Mouse (Mus musculus): ENCODE measurements around the gene Cldn9. TPM values are rescaled to one million over a fixed set of nuclear protein-coding genes. Genes with fewer than 3 reads are reported as not detected.

Gene Cldn9
- total RNA-seq (2021) = under 1 TPM; 0.15 to 0.17 TPM
- long read RNA-seq, experiment 1 = 0 reads
- long read RNA-seq, experiment 2 = 0 reads

GRCm38 (mm10) chr17:23683856-23684672, at the start of gene Cldn9:
TSS of gene Cldn9 (minus strand) at chr17:23684026.
- TF ChIP-seq CTCF (IDR thresholded peaks at IDR 0.05) = no peak
- DNase-seq = no peak
- intact Hi-C loops (cut with DNase I) = no loop called here
- Histone ChIP-seq H3K4me3 (no peak within 1 kb of the TSS; the same call in 1 of the 2 replicates), H3K27ac (no peak within 1 kb of the TSS)

GRCm38 (mm10) chr17:23730441-23730840, 46.6 kb upstream of the Cldn9 start:
- TF ChIP-seq CTCF (IDR thresholded peaks at IDR 0.05) = no peak
- no peak for DNase-seq
- H3K27ac ChIP-seq = no peak overlapping the region
- no peak overlapping the region for H3K4me3 ChIP-seq
- intact Hi-C loops (cut with DNase I) = no loop called here

DNA sequence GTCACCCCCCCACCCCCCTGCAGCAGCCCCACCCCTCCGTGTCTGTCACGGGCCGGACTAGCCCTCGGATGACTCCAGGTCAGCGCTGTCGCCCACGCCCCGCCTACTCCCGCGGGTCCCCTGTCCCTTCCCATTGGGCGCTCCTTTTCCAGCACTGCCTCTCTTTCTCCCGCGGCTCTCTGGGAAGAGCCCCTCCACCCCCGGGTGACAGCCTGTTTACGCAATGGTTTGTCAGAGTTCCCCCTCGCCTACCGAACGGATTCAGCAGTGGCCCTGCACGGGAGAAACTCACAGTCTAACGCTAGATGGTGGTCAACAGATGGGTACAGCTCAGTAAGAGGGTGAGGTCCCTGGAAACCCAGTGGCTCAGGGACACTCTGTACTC, 42.9 kb upstream of the Cldn9 start:
- TF ChIP-seq CTCF (IDR thresholded peaks at IDR 0.05) = peak; percentile 4; the same call in 1 of the 2 replicates
- intact Hi-C loops (cut with DNase I) = loop anchor here (10.0 kb wide), 1 partner anchor 532 kb away; the partner anchor contains the start of gene Zfp40
- H3K4me3 ChIP-seq = peak overlapping the region; percentile 93
- peak overlapping the region; percentile 88 for H3K27ac ChIP-seq
- DNase-seq = peak; percentile 88

DNA sequence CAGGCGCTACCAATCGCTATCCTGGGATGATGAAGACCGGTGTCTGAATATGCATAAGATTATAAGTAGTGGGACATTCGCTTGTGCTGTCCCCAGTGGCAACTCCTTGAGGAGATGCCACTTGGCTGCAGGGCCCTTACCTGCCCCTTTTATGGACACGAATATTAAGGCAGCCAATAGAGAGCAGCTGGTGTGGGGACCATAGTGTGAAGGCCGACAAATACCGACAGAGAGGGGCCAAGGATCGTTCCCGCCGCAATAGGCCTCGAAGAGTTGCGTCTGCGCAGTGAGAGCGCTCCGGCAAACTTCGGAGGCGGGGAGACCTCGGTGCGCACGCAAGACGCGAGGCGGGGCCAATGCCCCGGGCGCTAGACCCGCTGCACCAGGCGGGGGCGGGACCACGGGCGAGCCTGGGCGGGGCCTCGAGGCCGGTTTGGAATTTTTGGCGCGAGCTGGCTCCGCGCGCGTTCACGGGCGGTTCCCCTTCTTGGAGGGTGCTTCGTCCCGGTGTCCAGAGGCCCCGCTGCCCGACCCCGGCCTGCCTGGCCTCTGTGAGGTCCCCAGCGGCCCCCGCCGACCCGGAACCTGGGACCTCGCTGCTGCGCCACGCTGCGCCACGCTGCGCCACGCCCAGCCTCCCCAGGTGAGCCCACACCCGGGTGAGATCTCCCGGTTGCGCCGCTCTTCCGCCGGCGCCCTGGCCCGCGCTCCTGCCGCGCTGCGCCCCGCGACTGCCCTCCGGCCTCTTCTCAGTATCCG, 42.4 kb upstream of the Cldn9 start, which contains the start of gene Pkmyt1:
Gene Pkmyt1 (plus strand): TSS at position 338 of the 759 bp plus-strand sequence.
- DNase-seq = peak; percentile 97
- Histone ChIP-seq H3K27ac (peak within 1 kb of the TSS; percentile 88), H3K4me3 (peak within 1 kb of the TSS; percentile 93)
- no peak for TF ChIP-seq CTCF (IDR thresholded peaks at IDR 0.05)
- intact Hi-C loops (cut with DNase I) = loop anchor here (10.0 kb wide), 1 partner anchor 531 kb away; the partner anchor contains the start of gene Zfp40

DNA sequence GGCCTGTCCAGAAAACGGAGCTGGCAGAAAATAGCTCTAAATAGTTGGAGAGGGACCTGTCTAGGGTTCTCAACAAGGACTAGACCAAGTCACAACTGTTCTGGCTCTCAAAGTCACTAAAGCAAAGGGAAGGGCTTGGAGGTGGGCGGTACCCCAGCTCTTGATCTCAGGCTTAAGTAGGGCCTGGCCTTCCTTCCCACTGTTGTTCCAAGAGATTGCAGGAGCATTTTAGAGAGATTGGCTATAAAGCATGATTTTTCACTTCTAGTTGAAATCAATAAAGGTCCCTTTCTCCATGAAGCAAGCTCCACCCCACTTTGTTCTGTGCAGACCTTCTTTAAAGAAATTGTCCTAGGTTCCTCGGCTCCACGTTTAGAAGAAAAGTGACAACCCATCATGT, 41.7 kb upstream of the Cldn9 start:
- peak overlapping the region; percentile 88 for H3K27ac ChIP-seq
- TF ChIP-seq CTCF (IDR thresholded peaks at IDR 0.05) = no peak
- peak overlapping the region; percentile 93 for H3K4me3 ChIP-seq
- no peak for DNase-seq
- intact Hi-C loops (cut with DNase I) = loop anchor here (10.0 kb wide), 1 partner anchor 531 kb away; the partner anchor contains the start of gene Zfp40

DNA sequence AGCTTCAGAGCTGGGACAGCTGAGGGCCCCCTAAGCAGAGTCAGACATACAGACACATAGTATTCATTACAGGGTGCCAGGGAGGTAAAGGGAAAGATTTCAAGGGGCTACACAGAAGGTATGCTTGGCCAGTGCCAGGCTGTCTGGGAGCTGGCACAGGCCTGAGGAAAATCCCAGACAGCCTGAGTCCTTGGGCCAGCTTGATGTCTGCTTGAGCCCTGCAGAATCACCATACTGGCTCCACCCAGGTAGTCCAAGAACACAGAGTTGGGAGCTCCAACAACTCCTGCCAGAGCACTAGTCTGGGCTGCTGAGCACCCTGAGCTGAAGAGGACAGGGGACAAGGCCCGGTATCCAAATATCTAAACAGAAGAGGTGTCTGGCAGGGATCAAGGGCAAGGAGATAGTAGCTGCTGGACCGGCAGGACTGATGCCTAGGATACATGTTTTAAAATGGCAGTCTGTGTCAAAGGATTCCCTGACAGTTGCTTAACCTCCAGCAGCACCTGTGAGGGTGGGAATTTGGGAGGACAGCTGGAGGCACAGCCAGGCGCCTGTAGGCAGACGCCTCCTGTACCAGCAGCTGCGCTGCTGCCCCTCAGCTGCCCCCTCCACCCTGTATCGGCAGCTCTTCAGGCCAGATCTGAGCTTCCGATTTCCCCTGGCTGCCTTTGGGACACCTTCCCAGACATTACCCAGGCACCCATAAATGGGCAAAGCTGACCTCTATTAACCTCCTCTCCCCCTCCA, 38.7 kb upstream of the Cldn9 start, which contains the start of gene 1520401A03Rik:
Gene 1520401A03Rik (minus strand): TSS at position 408 of the 750 bp plus-strand sequence.
- Histone ChIP-seq H3K27ac (no peak within 1 kb of the TSS), H3K4me3 (no peak within 1 kb of the TSS)
- TF ChIP-seq CTCF (IDR thresholded peaks at IDR 0.05) = no peak
- DNase-seq = no peak
- intact Hi-C loops (cut with DNase I) = loop anchor here (10.0 kb wide), 1 partner anchor 528 kb away; the partner anchor contains the start of gene Zfp40

DNA sequence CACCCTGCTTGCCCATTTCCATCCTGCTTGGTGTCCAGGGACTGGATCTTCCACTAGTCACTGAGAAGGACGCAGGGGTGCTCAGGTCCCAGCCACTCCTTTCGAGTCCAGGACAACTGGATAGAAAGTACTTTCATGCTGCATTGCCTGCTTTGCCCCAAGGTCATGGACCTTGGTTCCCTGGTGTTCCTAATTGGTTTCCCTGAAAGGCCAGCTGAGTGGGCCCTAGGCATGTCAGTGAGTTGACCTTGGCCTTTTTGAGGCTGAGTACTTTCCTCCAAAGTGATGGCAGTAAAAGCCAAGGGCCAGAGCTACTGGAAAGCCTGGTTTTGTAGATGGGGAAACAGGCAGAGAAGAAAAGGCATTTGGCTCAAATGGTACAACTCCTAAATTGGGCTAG, 38.1 kb upstream of the Cldn9 start:
- Histone ChIP-seq H3K27ac (no peak overlapping the region), H3K4me3 (no peak overlapping the region)
- intact Hi-C loops (cut with DNase I) = loop anchor here (10.0 kb wide), 1 partner anchor 527 kb away; the partner anchor contains the start of gene Zfp40
- TF ChIP-seq CTCF (IDR thresholded peaks at IDR 0.05) = no peak
- DNase-seq = no peak

DNA sequence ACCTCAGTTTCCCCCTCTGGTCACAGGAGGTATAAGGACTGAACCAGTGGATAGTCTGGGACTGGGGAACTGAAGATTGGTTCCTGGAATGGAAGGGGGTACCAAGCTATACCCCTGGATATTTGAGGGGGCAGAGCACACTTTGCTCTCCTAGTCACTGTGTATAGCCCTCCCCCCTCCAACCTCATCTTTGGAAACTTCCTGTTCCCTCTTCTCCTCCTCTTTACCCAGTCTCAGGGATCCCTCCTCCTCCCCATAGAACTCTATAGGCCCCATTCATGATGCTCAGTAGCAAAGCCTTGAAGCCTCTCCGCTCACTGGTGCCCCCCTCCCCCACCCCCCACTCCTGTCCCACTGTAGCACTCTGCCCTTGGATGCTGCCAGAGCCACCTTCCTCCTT, 35.6 kb upstream of the Cldn9 start:
- no peak for DNase-seq
- H3K27ac ChIP-seq = no peak overlapping the region
- TF ChIP-seq CTCF (IDR thresholded peaks at IDR 0.05) = no peak
- intact Hi-C loops (cut with DNase I) = no loop called here
- H3K4me3 ChIP-seq = no peak overlapping the region

DNA sequence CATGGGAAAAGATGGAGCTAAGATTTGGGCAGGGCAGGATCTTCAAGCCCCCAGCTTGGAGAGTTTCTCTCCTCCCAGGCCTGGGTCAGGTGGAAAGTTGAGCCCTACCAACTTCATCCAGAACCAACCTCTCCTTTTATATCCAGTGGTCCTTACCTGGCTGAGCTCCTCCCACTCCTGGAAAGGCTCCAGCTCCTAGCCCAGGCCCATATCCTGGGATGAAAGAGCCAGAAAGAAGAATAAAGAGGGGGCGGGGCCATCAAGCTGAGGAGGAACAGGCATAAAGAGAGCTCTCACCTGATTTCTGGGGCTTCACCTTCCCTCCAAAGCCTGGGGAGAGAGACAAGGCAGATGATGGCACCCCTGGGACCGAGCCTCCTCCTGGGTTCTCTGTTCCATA, 33.2 kb upstream of the Cldn9 start:
- Histone ChIP-seq H3K4me3 (no peak overlapping the region), H3K27ac (no peak overlapping the region)
- TF ChIP-seq CTCF (IDR thresholded peaks at IDR 0.05) = no peak
- DNase-seq = no peak
- intact Hi-C loops (cut with DNase I) = no loop called here

DNA sequence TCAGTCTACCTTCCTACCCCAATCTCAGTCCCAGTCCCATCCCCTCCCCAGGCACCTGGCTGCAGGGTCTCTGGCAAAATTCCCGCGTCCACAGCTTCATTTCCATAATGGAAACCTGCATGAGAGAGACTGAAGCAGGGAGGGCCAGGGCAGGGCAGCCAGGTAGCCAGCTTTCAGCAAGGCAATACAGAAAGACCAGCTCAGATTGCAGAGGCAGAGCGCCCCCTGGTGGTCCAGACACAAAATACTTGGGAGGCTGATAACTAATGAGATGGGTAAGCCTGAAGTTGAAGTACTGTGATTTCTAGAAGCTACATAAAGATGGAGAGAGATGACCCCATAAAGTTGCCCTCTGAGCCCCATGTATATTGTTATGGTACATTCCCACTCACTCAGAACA, 22.4 kb upstream of the Cldn9 start:
- intact Hi-C loops (cut with DNase I) = loop anchor here (2.0 kb wide), 1 partner anchor 45 kb away; the partner anchor contains the start of gene Bicdl2
- peak; percentile 96 for TF ChIP-seq CTCF (IDR thresholded peaks at IDR 0.05)
- Histone ChIP-seq H3K27ac (no peak overlapping the region), H3K4me3 (no peak overlapping the region)
- DNase-seq = peak; percentile 83

DNA sequence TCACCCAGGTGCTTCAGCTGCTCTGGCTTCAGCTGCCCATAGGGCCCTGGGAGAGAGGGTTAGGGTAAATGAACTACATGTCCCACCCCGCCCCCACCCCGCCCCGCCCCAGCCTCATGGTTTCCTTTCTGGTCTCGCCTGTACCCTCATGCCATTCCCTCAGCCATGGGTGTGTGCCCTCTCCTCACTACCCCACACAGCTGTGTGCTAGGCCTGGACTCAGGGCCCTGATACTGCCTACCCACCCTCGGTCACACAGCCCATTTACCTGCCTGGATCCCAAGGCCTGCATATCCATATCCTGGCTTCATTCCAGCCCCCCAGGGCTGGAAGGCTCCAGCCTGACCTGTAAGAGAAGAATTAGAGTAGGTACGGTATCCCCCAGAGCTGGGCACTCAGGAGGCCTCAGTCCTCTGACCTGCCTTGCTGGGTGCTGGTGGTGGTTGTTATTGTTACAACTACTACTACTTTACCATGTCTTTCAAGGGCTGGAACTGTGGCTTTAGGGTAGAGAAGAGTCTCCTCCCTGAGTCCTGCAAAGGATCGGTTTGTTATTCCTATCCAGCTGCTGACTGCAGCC, 21.8 kb upstream of the Cldn9 start:
- no peak overlapping the region for H3K4me3 ChIP-seq
- H3K27ac ChIP-seq = no peak overlapping the region
- no peak for TF ChIP-seq CTCF (IDR thresholded peaks at IDR 0.05)
- DNase-seq = no peak
- intact Hi-C loops (cut with DNase I) = loop anchor here (2.0 kb wide), 1 partner anchor 45 kb away; the partner anchor contains the start of gene Bicdl2
